Mouse (Mus musculus) brain, embryonic 14.5 days (tissue): Measurements from ENCODE around the gene Mybphl.

ENCODE experiments used
- CTCF ChIP-seq: fragments of 200-500 bp; IDR thresholded peaks from 2 replicates; pipeline ENCODE4 v1.5.1; 2012; ENCODE audit warnings: inconsistent platforms, mild to moderate bottlenecking, moderate library complexity, borderline replicate concordance; ENCODE audit not compliant: insufficient read depth, insufficient read length; ENCODE audit errors: extremely low read depth
- POLR2A ChIP-seq: fragments of 200-500 bp; IDR thresholded peaks from 2 replicates; pipeline ENCODE4 v1.6.1; 2012; ENCODE audit warnings: mild to moderate bottlenecking, inconsistent platforms, borderline replicate concordance; ENCODE audit not compliant: poor library complexity, insufficient read depth, insufficient read length, severe bottlenecking; ENCODE audit errors: extremely low read depth

DNA sequence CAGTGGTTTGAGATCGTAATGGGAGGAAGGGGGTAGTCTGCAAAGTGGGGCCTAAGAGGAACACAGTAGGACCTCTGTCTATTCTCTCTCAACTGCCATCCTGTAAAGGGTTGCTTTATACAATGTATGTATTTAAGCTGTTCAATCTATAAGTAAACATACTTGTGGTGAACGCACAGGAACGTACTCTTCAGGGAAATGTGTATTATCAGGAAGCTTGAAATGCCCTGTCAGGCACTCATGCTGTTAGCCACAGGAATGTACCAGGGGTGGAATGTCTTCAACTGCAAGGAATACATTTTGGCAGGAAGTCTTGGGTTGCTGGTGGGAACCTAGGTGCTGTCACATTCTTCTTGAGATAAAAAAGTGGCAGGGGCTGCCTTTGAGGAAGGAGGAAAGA is 8.0 kb downstream of the Mybphl start:
- no peak for TF ChIP-seq CTCF
- no peak for TF ChIP-seq POLR2A
